Mouse (Mus musculus): ENCODE measurements around the gene Stk16. TPM values are rescaled to one million over a fixed set of nuclear protein-coding genes. Genes with fewer than 3 reads are reported as not detected.
A peak's percentile ranks its signal among the peaks of the same experiment; 100 is the strongest.
"Not testable (repeated sequence)": the region's sequence is repeated elsewhere in the genome, so short reads cannot be mapped to it uniquely, and the experiment has no call there.

Gene Stk16
- total RNA-seq, 2 experiments from 2014 or later = 31.8 to 40.3 TPM

DNA sequence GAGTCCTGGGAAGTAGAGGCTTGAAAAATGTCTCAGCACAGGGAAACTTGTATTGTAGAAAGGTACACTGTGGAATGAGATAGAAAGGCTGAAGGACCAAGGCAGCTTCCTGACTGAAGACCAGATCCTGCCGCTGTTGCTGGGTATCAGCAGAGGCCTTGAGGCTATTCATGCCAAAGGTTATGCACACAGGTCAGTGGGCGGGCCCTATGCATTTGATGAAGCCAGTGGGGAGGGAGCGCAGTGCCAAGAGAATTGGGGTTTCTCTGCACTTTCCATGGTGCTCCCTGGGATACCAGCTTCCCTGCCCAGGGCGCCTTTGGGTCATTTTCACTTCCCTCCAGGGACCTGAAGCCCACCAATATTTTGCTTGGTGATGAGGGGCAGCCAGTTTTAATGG, 1.9 kb downstream of the Stk16 start:
- DNase-seq = no peak

DNA sequence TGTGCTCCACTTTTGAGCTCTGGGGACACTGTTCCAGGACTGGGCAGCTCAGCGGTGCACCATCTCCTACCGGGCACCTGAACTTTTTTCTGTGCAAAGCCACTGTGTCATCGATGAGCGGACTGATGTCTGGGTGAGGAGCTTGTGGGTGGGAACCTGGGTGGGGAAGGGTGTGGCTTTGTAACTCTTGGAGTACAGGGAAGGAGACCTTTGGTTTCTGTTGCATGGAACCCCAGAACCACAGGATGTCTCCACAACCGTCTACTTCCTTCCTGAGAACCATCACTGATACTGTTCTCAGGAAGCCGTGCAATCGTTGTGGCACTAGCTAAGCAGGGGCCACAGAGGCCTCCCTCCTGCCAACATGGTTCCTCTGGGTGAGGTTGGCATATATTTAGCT, 2.5 kb downstream of the Stk16 start:
- DNase-seq = no peak

GRCm38 (mm10) chr1:75214442-75214841, 3.8 kb downstream of the Stk16 start:
- no peak for DNase-seq

DNA sequence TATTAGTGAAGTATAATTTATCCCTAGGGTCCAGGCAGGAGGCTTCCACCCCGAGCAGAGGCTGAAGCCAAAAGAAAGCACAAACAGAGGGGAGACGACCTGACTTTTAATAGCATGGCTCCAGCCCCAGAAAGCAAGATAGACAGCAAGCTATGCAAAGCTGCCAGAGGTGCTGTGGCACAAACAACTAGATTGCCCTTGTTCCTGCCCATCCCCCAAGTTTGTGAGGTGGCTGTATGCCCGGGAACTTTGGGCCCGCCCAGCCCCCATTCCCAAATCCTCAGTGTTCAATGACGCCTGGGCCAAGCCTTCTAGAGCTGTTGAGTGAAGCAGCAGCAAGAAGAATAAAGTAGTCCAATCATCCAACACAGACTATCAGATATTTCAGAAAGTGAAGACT, 4.2 kb downstream of the Stk16 start:
- no peak for DNase-seq

DNA sequence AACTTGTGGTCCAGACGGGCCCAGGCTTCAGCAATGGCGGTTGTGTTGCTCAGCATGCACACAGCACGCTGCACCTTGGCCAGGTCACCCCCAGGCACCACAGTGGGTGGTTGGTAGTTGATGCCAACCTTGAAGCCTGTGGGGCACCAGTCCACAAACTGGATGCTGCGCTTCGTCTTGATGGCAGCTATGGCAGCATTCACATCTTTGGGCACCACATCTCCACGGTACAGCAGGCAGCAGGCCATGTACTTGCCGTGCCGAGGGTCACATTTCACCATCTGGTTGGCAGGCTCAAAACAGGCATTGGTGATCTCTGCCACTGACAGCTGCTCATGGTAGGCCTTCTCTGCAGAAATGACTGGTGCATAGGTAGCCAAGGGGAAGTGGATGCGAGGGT, 5.1 kb downstream of the Stk16 start:
- DNase-seq = peak; percentile 27

DNA sequence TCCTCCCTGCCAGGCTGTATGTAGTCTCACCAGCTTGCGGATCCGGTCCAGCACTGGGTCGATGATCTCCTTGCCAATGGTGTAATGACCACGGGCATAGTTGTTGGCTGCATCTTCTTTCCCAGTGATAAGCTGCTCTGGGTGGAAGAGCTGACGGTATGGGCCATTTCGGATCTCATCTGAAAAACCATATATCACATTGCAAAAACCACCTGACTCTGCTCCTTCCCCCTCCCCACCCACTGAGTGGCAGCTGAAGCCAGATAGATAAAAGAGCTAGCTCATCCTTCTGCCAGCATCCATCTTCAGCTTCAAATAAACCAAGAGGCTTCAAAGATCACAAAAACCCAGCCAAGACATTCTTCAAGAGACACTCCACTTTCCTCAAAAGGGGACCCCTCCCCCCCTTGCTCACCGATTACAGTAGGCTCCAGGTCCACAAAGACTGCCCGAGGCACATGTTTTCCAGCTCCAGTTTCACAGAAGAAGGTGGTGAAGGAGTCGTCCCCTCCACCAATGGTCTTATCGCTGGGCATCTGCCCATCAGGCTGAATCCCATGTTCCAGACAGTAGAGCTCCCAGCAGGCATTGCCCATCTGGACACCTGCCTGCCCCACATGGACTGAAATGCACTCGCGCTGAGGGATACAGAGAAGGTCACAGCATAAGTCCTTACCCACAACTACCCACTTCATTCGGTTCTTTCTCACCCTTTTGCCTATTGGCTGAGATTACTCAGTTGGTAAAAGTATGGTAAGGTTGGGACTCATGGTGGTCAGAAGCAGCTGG, 6.4 kb downstream of the Stk16 start:
- peak; percentile 49 for DNase-seq

DNA sequence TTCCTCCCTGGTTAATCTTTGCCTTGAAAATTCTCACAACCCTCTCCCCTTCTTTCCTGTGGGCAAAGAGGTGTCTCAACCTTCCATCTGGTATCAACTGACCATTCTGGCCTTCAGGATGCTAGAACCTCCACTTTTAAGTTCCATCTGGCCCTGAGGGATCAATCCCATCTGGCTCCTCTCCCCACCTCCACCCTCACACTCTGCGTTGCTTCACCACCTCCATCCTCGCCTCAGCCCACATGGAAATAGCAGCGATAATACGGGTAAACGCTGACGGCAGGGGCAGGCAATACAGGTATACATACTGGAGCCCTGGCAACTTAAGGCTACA, 7.2 kb downstream of the Stk16 start:
- DNase-seq = no peak

- peak; percentile 74 for DNase-seq
These were observed 7.8 kb downstream of the Stk16 start for GRCm38 (mm10) chr1:75218227-75219001.

DNA sequence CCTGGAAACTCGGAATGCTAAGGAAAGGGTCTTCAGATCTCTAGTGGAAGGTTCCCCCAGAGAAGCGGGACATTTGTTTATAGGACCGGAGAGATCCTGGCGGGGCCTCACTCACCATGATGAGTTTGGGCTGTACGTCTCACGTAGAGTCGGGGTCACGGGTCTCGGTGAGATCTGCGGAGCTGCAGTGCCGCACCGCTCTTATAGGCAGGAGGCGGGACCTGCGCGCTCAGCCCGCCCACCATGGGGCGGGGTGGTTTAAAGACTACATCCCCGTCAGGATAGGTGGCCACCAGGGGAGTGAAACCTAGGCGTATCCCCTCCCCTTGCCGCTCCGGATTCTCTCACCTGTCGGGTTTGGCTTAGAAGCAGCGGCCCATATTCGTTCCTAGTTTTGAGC, 8.4 kb downstream of the Stk16 start:
- DNase-seq = peak; percentile 84

DNA sequence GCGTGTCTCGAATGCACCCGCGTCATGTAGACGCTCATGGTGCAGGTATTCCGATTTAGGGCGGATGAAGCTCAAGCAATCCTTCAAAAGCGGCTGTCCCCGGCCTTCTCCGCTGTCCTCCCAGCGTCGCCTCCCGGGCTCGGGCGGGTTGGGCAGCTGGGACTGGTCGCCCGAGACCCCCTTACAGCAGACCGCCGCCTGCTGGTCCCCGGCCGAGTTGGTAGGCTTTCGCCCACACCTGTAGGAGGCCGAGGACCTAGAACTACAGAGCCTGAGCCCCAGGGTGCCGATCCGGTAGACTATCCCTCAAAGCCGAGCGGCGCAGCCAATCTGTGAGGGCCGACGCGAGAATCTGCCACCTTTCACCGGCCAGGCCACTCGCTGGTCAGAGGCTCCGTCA, 8.9 kb downstream of the Stk16 start, which contains the start of gene Tuba4a:
Tuba4a (minus strand) TSS at position 335 of the 400 bp plus-strand sequence.
- DNase-seq = no peak

DNA sequence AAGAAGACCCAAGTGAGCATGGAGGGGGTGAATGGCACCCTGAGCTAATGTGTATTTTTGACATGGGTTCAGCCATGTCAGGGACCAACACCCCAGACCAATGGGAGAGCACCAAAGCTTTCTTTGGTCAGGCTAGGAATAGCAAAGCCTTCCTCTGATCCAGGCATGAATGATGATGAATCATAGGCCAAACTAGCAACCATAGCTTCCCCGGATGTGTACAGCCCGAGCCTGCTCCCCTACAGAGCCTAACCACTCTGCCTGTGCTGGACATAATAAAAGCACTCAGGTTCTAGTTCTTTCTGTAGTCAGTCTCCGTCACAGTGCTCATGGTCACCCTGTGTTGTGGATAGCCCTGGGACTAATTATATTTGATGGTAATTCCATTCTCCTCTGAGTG, 10.9 kb downstream of the Stk16 start:
- DNase-seq = no peak

DNA sequence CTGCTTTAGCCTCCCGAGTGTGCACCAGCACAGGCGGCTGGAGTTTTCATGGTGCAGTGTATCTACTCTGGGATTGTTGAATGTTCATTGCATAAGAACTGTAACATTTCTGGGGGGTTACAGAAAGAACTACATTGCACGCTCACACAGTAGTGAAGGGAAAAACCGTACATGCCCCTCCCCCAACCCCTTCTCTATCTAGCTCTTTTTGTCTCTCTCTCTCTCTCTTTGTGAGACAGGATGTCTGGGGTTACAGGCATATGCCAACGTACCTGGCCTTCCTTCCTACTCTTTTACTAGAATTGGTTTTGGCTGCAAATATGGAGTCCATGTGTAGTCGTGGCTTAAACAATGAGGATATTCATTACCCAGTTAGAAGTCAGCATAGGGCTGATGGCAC, 12.3 kb downstream of the Stk16 start:
- no peak for DNase-seq

- no peak for DNase-seq
These were observed 12.9 kb downstream of the Stk16 start for GRCm38 (mm10) chr1:75223532-75223931.

DNA sequence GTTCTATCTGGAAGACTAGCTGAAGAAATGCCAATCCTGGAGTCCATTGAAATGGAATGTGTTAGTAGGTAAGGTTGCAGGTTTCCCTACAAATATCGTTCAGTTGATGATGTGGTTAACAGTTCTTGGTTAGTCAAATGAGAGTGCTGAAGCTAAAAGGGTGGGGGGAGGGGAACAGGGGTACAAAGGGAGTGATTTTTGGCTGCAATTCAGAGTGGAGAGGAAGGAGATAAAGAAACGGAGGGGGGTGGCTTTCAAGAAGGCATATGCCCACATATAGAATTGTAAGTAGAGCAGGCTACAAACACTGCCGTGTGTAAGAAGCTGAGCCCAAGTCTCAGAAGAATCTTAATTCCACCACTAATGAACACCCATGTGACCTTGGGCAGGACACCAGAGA, 14.8 kb downstream of the Stk16 start:
- no peak for DNase-seq

GRCm38 (mm10) chr1:75226138-75226537, 15.5 kb downstream of the Stk16 start:
- DNase-seq = no peak

GRCm38 (mm10) chr1:75227653-75228052, 17.0 kb downstream of the Stk16 start:
- no peak for DNase-seq

DNA sequence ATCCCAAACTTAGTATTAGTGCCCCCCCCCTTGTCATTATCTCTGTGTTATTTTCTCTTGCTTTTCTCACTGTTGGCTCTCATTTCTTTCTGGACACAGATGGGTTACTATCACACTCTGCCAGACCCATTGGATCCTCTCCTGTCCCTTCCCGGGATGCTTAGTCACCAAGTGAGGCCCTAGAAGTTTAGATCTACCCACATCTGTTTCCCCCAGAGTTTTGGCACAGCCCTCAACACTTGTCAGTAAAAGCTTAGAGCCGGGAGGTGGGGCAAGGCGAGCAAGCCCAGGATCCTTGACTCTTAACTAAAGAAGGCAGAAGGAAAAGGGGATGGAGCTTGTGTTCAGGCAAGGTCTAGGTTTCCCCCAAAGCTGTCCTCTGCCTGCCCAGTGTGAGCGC, 18.5 kb downstream of the Stk16 start:
- DNase-seq = no peak

- no peak for DNase-seq
These were observed 19.8 kb downstream of the Stk16 start for GRCm38 (mm10) chr1:75230335-75230994.

DNA sequence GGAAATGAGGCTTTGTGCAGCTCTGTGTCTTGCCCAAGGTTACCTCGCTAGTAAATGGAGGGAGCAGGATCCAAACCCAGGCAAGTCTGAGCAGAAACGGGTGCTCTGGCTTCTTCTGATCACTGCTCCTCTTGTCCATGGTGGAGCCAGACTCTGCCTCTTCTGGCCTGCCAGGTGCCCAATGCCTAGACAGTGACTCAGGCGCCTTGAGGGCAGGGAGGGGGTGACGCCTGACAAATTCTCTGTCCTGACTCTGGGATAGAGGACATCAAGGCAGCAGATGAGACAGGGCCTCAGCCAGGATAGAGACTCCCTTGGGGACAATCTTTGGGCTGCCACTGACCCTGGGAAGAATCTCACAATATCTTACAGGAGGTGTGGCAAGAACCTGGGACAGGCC, 20.6 kb downstream of the Stk16 start:
- no peak for DNase-seq

DNA sequence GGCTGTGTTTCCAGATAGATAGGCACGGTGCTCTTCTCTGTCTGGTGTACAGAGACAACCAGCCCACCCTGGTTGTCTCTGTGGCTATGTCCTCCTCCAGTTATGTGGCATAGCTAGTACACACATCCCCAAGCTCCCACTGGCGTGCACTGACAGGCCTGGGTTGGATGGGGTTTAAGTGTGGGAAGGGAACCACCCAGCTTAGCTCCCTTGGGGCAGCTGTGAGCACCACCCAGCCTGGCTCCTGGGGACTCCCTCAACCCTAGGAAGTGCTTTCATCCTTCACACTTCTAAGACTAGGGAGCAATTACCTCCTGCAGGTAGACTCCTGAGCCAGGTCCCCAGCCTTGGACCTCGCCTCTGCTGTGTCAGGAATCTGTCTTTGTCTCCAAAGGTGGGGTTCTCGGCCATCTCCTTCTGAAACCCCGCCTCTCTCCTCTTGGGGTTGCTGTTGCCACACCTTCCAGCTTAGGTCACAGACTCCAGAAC, 21.1 kb downstream of the Stk16 start, which contains the start of gene A630095N17Rik:
A630095N17Rik (minus strand) TSS at position 439 of the 489 bp plus-strand sequence.
- no peak for DNase-seq

DNA sequence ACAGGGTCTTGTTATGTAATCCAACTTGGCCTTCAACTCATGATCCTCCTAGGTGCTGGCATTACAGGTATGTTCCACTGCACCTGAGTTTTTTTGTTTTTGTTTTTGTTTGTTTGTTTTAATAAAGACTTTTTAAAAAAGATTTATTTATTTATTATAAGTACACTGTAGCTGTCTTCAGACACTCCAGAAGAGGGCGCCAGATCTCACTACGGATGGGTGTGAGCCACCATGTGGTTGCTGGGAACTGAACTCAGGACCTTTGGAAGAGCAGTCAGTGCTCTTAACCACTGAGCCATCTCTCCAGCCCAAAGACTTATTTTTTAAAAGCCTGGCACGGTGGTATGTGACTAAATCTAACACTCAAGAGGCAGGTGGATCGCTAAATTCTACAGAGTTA, 21.9 kb downstream of the Stk16 start:
- DNase-seq = not testable (repeated sequence)

- no peak for DNase-seq
These were observed 24.0 kb downstream of the Stk16 start for GRCm38 (mm10) chr1:75234606-75235005.

Measured in gastrocnemius, postnatal 10 days (tissue).